Mouse (Mus musculus) heart, embryonic 13.5 days (tissue): ENCODE results near the gene AW549877. TPM values are rescaled to one million over a fixed set of nuclear protein-coding genes. Genes with fewer than 3 reads are reported as not detected.

Experiments used
- ATAC-seq: fragments of 200-750 bp; cut with Nextera tagmentation; 2 replicates; pipeline ENCODE4 v1.8.0; 2017; ENCODE audit warnings: moderate TSS enrichment; ENCODE audit not compliant: insufficient number of reproducible peaks, low FRiP score, low TSS enrichment; ENCODE audit errors: extremely low read depth
- H3K27ac ChIP-seq: fragments of 300-500 bp; sonication (generic); replicated peaks from 2 replicates; pipeline ENCODE4 v1.5.1; 2015; ENCODE audit warnings: moderate library complexity, mild to moderate bottlenecking, inconsistent platforms
- H3K27me3 ChIP-seq: fragments of 300-500 bp; sonication (generic); replicated peaks from 2 replicates; pipeline ENCODE4 v1.6.1; 2015; ENCODE audit warnings: mild to moderate bottlenecking, inconsistent platforms
- H3K36me3 ChIP-seq: fragments of 300-500 bp; sonication (generic); 2 replicates; pipeline ENCODE4 v1.6.1; 2015; ENCODE audit warnings: mild to moderate bottlenecking, inconsistent platforms
- H3K4me1 ChIP-seq: fragments of 300-500 bp; sonication (generic); 2 replicates; pipeline ENCODE4 v1.6.1; 2015; ENCODE audit warnings: inconsistent platforms
- H3K4me2 ChIP-seq: fragments of 300-500 bp; sonication (generic); 2 replicates; pipeline ENCODE4 v1.6.1; 2015; ENCODE audit warnings: inconsistent platforms, mild to moderate bottlenecking, moderate library complexity
- H3K4me3 ChIP-seq: fragments of 300-500 bp; sonication (generic); 2 replicates; pipeline ENCODE4 v1.5.1; 2015; ENCODE audit warnings: moderate library complexity, mild to moderate bottlenecking, inconsistent platforms
- H3K9ac ChIP-seq: fragments of 300-500 bp; sonication (generic); 2 replicates; pipeline ENCODE4 v1.6.1; 2015; ENCODE audit warnings: inconsistent platforms, mild to moderate bottlenecking, moderate library complexity
- H3K9me3 ChIP-seq: fragments of 300-500 bp; sonication (generic); 2 replicates; pipeline ENCODE4 v1.6.1; 2016; ENCODE audit warnings: inconsistent platforms
- WGBS: fragments of 180-500 bp; shearing (Covaris S2); methylation state at CpG from one replicate; pipeline ENCODE4 v1.1.7; 2015; ENCODE audit warnings: mixed read lengths; 5-methylcytosine and 5-hydroxymethylcytosine counted together
- polyA plus RNA-seq: library from polyadenylated mRNA; unstranded; fragments of >200 nt; fragmentation: Nextera tagmentation; extraction: Ambion mirVana; gene quantifications from 2 replicates; pipeline ENCODE4 v1.2.1, GENCODE M21; 2015

Gene AW549877
- polyA plus RNA-seq, 1 experiment from 2014 or later: 22.6 TPM

DNA sequence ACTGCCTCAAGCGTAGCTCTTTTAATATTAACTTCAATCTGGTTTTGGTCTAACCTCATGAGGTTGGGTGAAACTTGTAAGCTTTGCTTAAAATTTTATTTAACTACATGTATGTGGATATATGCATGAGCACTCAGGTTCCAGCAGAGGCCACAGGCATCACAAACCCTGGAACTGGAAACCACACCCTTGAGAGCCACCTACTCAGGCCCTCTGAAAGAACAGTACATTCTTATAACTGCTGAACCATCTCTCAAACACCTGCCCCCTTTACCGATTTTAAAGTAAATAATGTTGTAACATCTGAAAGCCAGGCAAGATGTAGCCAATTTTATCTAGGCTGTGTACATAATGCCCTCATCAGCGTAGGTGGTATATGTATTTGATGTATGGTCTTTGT, 15.7 kb downstream of the AW549877 start:
- Histone ChIP-seq H3K9me3 (no peaks in the 10 kb centered on the region), H3K4me1 (peaks cover 7% of the 10 kb centered on the region; the same call in 1 of the 2 replicates), H3K4me2 (peak overlapping the region; percentile 77), H3K36me3 (peaks cover 38% of the 10 kb centered on the region), H3K9ac (peak overlapping the region; percentile 96), H3K27ac (peak overlapping the region; percentile 98), H3K4me3 (peak overlapping the region; percentile 78), H3K27me3 (no peaks in the 10 kb centered on the region)
- WGBS: 81% methylated on average over 3 of the region's 3 CpGs
- no peak for ATAC-seq

GRCm38 (mm10) chr15:3979061-3979848, 16.3 kb downstream of the AW549877 start, which contains the start of gene Fbxo4:
Gene Fbxo4 (minus strand): TSS chr15:3979573.
- peak; percentile 80 for ATAC-seq
- Histone ChIP-seq H3K4me2 (peak within 1 kb of the TSS; percentile 77), H3K4me3 (peak within 1 kb of the TSS; percentile 78), H3K27me3 (no peaks in the 10 kb centered on the region), H3K36me3 (peaks cover 38% of the 10 kb centered on the region), H3K9me3 (no peaks in the 10 kb centered on the region), H3K27ac (peak within 1 kb of the TSS; percentile 98), H3K4me1 (peaks cover 7% of the 10 kb centered on the region; the same call in 1 of the 2 replicates), H3K9ac (peak within 1 kb of the TSS; percentile 96)
- whole genome bisulfite sequencing: under 1% methylated on average over 53 of the region's 61 CpGs

GRCm38 (mm10) chr15:3978279-3978678, 17.3 kb downstream of the AW549877 start:
- H3K27me3 ChIP-seq: no peaks in the 10 kb centered on the region

GRCm38 (mm10) chr15:3973300-3973699, 22.2 kb downstream of the AW549877 start:
- no peak overlapping the region for H3K9ac ChIP-seq
- no peaks in the 10 kb centered on the region for H3K27me3 ChIP-seq
- no peaks in the 10 kb centered on the region for H3K9me3 ChIP-seq
- H3K4me1 ChIP-seq: no peaks in the 10 kb centered on the region
- ATAC-seq: no peak
- 83% methylated on average over 3 of the region's 3 CpGs for WGBS
- H3K27ac ChIP-seq: no peak overlapping the region
- H3K36me3 ChIP-seq: peaks cover 40% of the 10 kb centered on the region
- H3K4me2 ChIP-seq: no peak overlapping the region
- H3K4me3 ChIP-seq: no peak overlapping the region

More at GRCm38 (mm10) chr15:3978279-3978678, 17.3 kb downstream of the AW549877 start:
- Histone ChIP-seq H3K9me3 (no peaks in the 10 kb centered on the region), H3K9ac (no peak overlapping the region), H3K36me3 (peaks cover 32% of the 10 kb centered on the region), H3K4me2 (peak overlapping the region; percentile 77), H3K4me1 (peaks cover 7% of the 10 kb centered on the region; the same call in 1 of the 2 replicates), H3K4me3 (peak overlapping the region; percentile 78), H3K27ac (no peak overlapping the region)
- WGBS: 89% methylated on average over 2 of the region's 2 CpGs
- ATAC-seq: no peak

- no peaks in the 10 kb centered on the region for H3K9me3 ChIP-seq
These were observed 25.4 kb downstream of the AW549877 start for GRCm38 (mm10) chr15:3970193-3970592.

DNA sequence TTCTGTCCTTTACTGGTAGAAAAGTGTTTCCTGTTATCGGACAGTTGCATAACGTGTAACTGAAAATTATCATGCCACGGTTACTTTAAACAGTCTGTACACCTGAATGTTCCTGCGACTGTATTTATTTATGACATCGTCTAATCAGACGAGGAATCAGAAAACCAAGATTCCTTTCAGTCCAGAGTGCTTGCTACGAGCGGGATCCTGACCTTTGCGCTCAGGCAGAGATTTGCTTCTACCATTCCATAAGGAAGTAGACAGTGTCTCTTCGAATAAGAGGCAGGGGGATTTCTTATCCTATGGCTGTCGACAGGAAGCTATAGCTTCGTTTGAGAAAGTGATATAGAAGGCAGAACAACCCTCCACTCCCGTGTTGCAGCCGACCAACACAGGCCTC, 25.8 kb downstream of the AW549877 start:
- Histone ChIP-seq H3K4me2 (no peak overlapping the region), H3K27ac (no peak overlapping the region), H3K36me3 (peaks cover 42% of the 10 kb centered on the region), H3K9ac (no peak overlapping the region), H3K4me1 (no peaks in the 10 kb centered on the region), H3K9me3 (no peaks in the 10 kb centered on the region), H3K4me3 (no peak overlapping the region), H3K27me3 (no peaks in the 10 kb centered on the region)
- no peak for ATAC-seq
- 72% methylated on average over 14 of the region's 14 CpGs for WGBS

More at GRCm38 (mm10) chr15:3970193-3970592, 25.4 kb downstream of the AW549877 start:
- Histone ChIP-seq H3K9ac (no peak overlapping the region), H3K36me3 (peaks cover 46% of the 10 kb centered on the region), H3K4me3 (no peak overlapping the region), H3K4me1 (no peaks in the 10 kb centered on the region), H3K27me3 (no peaks in the 10 kb centered on the region), H3K27ac (no peak overlapping the region), H3K4me2 (no peak overlapping the region)
- no peak for ATAC-seq
- WGBS: 86% methylated on average over 6 of the region's 6 CpGs

GRCm38 (mm10) chr15:3962251-3962650, 33.3 kb downstream of the AW549877 start:
- Histone ChIP-seq H3K4me1 (peaks cover 7% of the 10 kb centered on the region), H3K27me3 (no peaks in the 10 kb centered on the region), H3K9me3 (no peaks in the 10 kb centered on the region), H3K4me2 (peak overlapping the region; percentile 28; the same call in 1 of the 2 replicates), H3K36me3 (peaks cover 3% of the 10 kb centered on the region; the same call in 1 of the 2 replicates), H3K27ac (peak overlapping the region; percentile 71), H3K9ac (no peak overlapping the region), H3K4me3 (no peak overlapping the region)
- ATAC-seq: no peak
- 39% methylated on average over 8 of the region's 8 CpGs for WGBS

- H3K4me3 ChIP-seq: no peak overlapping the region
- H3K36me3 ChIP-seq: no peaks in the 10 kb centered on the region
- WGBS: 54% methylated on average over 1 of the region's 1 CpGs
- no peak for ATAC-seq
- H3K9me3 ChIP-seq: no peaks in the 10 kb centered on the region
- H3K27me3 ChIP-seq: no peaks in the 10 kb centered on the region
- H3K4me2 ChIP-seq: no peak overlapping the region
- H3K27ac ChIP-seq: no peak overlapping the region
- H3K9ac ChIP-seq: no peak overlapping the region
- H3K4me1 ChIP-seq: peaks cover 7% of the 10 kb centered on the region
These were observed 35.5 kb downstream of the AW549877 start for GRCm38 (mm10) chr15:3960094-3960493.

GRCm38 (mm10) chr15:3957982-3958381, 37.6 kb downstream of the AW549877 start:
- ATAC-seq: no peak
- Histone ChIP-seq H3K4me1 (peaks cover 7% of the 10 kb centered on the region), H3K9me3 (peaks cover 5% of the 10 kb centered on the region), H3K4me3 (no peak overlapping the region), H3K27me3 (no peaks in the 10 kb centered on the region), H3K27ac (no peak overlapping the region), H3K9ac (no peak overlapping the region), H3K36me3 (no peaks in the 10 kb centered on the region), H3K4me2 (no peak overlapping the region)
- WGBS: 24% methylated on average over 4 of the region's 4 CpGs

- ATAC-seq: no peak
- Histone ChIP-seq H3K9ac (no peak overlapping the region), H3K36me3 (no peaks in the 10 kb centered on the region), H3K4me3 (no peak overlapping the region), H3K4me2 (no peak overlapping the region), H3K27me3 (no peaks in the 10 kb centered on the region), H3K4me1 (no peaks in the 10 kb centered on the region), H3K9me3 (peaks cover 5% of the 10 kb centered on the region), H3K27ac (no peak overlapping the region)
- 85% methylated on average over 2 of the region's 2 CpGs for WGBS
These were observed 40.6 kb downstream of the AW549877 start for GRCm38 (mm10) chr15:3954971-3955370.

DNA sequence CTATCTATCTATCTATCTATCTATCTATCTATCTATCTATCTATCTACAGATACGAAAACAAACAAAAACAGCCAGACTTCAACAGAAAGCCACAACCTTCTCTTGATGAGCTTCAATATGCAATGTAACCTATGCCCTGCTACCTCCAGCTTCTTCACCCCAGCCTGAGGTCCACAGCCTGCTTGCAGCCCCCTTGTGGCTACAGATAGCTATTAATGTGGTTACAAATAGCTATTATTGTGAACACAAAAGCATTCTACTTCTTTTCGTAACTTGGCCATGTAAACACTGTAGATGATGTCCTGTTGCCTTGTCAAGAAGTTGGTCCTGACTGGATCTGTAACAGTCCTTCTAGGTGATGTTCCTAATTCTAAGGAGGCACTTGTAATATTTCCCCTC, 57.4 kb downstream of the AW549877 start:
- Histone ChIP-seq H3K4me2 (no peak overlapping the region), H3K9ac (no peak overlapping the region), H3K27me3 (no peaks in the 10 kb centered on the region), H3K9me3 (no peaks in the 10 kb centered on the region), H3K4me3 (no peak overlapping the region), H3K4me1 (no peaks in the 10 kb centered on the region), H3K27ac (no peak overlapping the region), H3K36me3 (no peaks in the 10 kb centered on the region)
- no peak for ATAC-seq
- 83% methylated on average over 2 of the region's 2 CpGs for WGBS

GRCm38 (mm10) chr15:3936056-3936455, 59.5 kb downstream of the AW549877 start:
- no peaks in the 10 kb centered on the region for H3K27me3 ChIP-seq
- WGBS: 83% methylated on average over 3 of the region's 3 CpGs

More at GRCm38 (mm10) chr15:3936056-3936455, 59.5 kb downstream of the AW549877 start:
- Histone ChIP-seq H3K4me3 (no peak overlapping the region), H3K9ac (no peak overlapping the region), H3K4me2 (no peak overlapping the region), H3K9me3 (no peaks in the 10 kb centered on the region), H3K4me1 (no peaks in the 10 kb centered on the region), H3K27ac (no peak overlapping the region), H3K36me3 (no peaks in the 10 kb centered on the region)
- ATAC-seq: no peak
